Mouse (Mus musculus): ENCODE results near the gene Plpp7.

Gene Plpp7

GRCm38 (mm10) chr2:32144633-32145032 is 49.3 kb downstream of the Plpp7 start:
- DNase-seq = no peak

DNA sequence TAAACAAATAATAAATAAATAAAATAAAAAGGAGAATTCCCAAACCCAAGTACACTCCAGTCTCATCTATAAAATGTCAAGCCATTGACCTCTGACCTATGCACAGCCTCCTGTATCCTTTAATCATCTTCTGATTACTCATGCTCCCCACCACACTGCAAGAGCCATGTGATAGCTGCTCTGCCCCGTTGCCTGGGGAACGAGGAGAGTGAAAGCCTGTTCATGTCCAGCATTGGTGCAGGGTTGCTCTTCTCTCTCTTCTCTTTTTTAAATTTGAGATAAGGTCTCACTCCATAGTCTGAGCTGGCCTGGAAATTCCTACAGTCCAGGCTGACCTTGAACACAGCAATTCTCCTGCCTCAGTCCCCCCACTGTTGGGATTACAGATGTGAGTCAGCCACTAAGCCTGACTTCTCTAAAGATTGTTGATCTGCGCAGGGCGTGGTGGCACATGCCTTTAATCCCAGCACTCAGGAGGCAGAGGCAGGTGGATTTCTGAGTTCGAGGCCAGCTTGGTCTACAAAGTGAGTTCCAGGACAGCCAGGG is 51.4 kb downstream of the Plpp7 start:
- DNase-seq = no peak

DNA sequence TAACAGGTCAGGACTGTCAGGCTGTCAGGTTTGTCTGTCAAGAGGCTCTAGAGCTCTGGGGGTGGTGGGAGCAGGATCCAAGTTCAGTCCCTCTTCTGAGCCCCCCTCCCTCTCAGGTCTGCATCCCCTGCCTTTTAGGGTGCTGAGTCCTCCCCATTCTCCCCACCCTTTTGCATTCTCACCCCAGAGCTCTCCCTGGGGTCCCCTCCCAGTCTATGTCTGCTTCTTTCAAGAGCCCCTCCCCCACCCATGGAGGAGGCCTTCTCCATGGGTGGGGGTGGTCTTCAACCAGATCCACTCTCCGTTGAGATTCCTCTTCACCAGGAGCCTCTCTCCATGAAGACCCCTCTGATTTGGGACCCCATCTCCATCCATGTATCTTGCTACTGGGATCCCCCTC is 54.8 kb downstream of the Plpp7 start:
- no peak for DNase-seq

GRCm38 (mm10) chr2:32150562-32150923 is 55.2 kb downstream of the Plpp7 start:
- DNase-seq = no peak

DNA sequence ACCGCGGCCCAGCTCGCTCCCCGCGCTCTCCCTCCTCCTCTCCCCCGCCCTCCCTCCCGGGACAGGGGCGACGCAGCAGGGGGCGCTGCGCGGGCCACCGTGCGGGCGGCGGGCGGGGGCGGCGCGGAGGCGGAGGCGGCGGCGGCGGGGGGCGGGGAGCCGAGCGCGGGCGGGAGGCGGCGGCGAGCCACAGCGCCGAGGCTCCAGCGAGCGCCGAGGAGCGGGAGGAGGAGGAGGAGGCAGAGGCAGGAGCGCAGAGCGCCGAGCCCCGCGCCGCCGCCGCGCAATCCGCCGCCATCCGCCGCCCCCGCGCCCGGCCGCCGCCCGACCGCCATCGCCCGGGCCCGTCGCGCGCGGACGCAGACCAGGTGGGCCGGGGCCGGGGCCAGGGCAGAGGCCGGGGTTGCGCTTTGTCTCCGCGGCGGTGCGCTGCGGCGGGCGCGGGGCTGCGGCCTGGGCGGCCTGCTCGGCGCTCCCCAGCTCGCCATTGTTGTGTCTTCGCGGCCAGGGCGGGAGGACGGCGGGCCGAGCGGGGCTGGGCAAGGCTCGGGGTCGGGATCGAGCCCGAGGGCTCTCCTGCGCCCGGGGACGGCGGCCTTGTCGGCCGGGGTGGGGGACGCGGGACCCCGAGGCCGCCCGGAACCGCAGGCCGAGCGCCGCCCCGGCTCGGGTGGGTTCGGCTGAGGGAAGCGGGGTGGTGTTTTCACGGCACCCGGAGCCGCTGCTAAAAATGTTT is 55.8 kb downstream of the Plpp7 start, which contains the start of gene Prrc2b:
Gene Prrc2b, plus strand, starts transcription at position 159 of the 736 bp plus-strand sequence.
- peak; percentile 67 for DNase-seq

- peak; percentile 43 for DNase-seq
These were observed 56.5 kb downstream of the Plpp7 start for GRCm38 (mm10) chr2:32151660-32152366.

DNA sequence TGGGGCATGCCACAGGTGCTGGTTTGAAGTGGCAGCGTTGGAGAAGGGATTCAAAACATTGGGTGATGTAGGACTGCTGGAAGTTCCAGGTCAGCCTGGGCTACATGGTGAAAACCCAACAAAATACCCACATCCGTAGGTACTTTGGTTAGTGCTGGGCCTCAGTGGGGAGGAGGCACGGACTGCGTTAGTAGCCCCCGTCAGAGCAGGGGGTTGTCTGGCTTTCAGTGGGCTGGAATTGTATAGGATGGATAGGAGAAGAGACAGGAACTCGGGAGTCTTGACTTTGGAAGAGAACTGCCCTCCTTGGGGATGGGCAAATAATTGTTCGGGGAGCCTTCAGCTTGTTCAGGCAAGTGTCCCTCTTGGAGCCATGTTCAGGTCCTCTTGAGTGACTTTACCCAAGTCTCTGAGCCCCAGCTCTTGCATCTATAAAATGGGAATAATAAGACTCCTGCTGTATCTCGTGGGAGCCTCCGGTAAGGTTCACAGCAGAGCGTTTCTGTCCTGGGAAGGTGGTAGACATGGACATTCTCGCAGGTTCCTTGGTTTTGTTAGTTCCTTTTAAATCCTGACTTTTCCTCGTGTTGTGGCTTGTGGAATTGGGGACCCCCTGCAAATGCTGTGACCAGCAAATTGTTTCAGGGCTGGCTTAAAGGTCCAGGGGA is 57.2 kb downstream of the Plpp7 start:
- no peak for DNase-seq

DNA sequence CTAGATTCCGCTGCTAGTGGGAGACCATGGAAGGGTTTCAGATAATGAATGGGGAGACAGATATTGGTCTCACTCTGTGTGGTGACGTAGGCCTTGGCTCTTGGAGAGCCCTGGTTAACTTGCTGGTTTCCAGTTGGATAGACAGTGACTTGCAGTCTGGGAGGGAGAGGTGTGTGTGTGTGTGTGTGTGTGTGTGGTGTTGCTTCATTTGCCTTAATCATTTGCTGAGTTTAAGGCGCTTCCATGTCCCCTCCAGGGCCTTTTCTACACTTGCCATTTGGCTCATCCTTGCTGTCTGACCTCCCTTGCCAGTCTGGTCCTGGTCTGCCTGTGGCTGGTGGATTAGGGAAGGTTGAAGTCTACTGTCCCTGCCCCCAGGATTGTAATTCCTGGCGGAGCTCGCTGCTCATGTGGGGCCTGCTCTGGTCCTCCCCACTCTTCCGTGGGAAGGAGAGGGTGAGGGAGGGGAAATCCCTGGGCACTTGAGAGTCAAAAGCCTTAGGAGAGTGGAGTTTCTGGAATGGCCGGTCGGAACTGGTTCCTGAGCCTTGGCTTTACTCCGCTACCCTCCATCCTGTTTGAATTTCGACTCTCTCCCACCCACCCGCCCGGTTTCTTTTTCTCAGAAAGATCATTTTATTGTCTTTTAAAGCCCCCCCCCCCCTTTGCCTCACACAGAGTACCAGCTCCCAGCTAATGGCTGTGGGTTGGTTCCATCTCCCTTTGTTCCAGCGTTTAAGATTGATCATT is 57.9 kb downstream of the Plpp7 start:
- DNase-seq = peak; percentile 76

- no peak for DNase-seq
These were observed 58.4 kb downstream of the Plpp7 start for GRCm38 (mm10) chr2:32153791-32154119.

GRCm38 (mm10) chr2:32154334-32154997 is 59.1 kb downstream of the Plpp7 start:
- DNase-seq = peak; percentile 54

- no peak for DNase-seq
These were observed 59.7 kb downstream of the Plpp7 start for GRCm38 (mm10) chr2:32154998-32155541.

GRCm38 (mm10) chr2:32155614-32156013 is 60.3 kb downstream of the Plpp7 start:
- no peak for DNase-seq

- no peak for DNase-seq
These were observed 61.3 kb downstream of the Plpp7 start for GRCm38 (mm10) chr2:32156645-32157044.

- no peak for DNase-seq
These were observed 62.0 kb downstream of the Plpp7 start for GRCm38 (mm10) chr2:32157328-32157727.

DNA sequence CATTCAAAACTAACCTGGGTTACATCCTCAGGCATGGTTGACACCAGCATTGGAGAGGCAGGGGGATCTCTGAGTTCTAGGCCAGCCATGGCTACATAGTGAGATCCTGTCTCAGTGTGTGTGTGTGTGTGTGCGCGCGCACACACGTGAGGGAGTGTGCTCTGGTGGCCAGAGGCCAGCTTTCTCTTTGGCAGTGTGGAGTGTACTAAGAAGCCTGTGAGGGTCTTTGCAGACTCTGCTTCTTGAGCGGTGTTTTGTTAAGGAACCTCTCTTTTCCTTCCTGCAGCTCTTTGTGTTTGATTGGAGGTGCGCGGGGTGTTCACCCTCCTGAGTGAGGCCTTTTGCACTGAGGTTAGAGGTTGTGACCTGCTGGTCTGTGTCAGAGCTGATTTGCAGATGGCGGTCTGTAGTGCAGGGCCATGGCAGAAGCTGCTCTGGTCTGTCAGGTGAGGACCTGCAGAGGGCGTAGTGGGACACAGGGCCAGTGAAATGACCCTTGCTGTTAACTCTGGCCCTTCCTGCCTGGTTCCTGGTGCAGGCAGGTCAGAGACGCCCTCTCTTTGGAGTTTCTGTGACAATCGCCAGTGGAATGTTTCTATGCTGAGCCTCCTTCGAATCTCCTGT is 63.4 kb downstream of the Plpp7 start:
- DNase-seq = peak; percentile 42
